Mouse (Mus musculus): ENCODE data around the gene Hoxb8. TPM values are rescaled to one million over a fixed set of nuclear protein-coding genes. Genes with fewer than 3 reads are reported as not detected.
A peak's percentile ranks its signal among the peaks of the same experiment; 100 is the strongest.

Hoxb8 gene
- polyA plus RNA-seq, 1 experiment from 2014 or later = 27.9 TPM

GRCm38 (mm10) chr11:96324965-96325364 lies 43.3 kb downstream of the Hoxb8 start:
- no peaks in the 10 kb centered on the region for H3K9me3 ChIP-seq (ENCODE audit: control insufficient read depth, low read length)
- ATAC-seq (ENCODE audit: insufficient read depth, low FRiP score, low TSS enrichment) (no peak), DNase-seq (ENCODE audit: low spot score) (no peak)
- peak overlapping the region; percentile 100 for H3K4me2 ChIP-seq (ENCODE audit: low read depth)
- peaks cover 48% of the 10 kb centered on the region for H3K4me1 ChIP-seq (ENCODE audit: control insufficient read depth, insufficient read depth, low read length)
- WGBS = 3% methylated on average over 8 of the region's 8 CpGs
- peak overlapping the region; percentile 100 for H3K27ac ChIP-seq (ENCODE audit: low read depth, low read length)
- H3K27me3 ChIP-seq (ENCODE audit: control insufficient read depth, insufficient read depth, low read length) = no peaks in the 10 kb centered on the region
- peaks cover 2% of the 10 kb centered on the region; the same call in 1 of the 2 replicates for H3K36me3 ChIP-seq (ENCODE audit: control insufficient read depth, insufficient read depth, low read length)
- H3K9ac ChIP-seq (ENCODE audit: low read length) = peak overlapping the region; percentile 100
- H3K4me3 ChIP-seq (ENCODE audit: low read depth, low read length) = peak overlapping the region; percentile 96

DNA sequence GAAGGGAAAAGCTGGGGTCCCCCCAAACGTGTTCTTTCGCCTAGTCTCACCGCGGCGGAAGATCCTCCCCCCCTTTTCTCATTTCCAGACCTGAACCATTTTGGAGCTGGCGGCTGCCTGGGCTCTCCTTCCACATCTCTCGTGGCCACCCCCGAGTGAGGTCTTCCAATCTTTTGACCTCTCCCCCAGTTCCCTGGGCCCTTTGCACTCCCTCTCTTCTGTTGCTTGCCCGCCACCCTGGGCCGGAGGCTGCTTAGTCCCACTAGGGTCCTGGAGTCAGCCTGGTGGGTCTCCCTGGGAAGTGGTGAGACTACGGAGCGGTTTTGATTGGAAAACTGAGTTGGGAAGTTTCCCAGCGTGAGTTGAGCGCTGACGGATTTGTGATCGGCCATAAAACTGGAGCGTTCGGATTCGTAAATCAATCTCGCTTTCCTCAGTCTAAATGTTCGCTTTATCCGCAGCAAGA lies 44.1 kb downstream of the Hoxb8 start:
- Histone ChIP-seq H3K4me3 (ENCODE audit: low read depth, low read length) (peak overlapping the region; percentile 96), H3K27me3 (ENCODE audit: control insufficient read depth, insufficient read depth, low read length) (no peaks in the 10 kb centered on the region), H3K4me2 (ENCODE audit: low read depth) (peak overlapping the region; percentile 100), H3K9me3 (ENCODE audit: control insufficient read depth, low read length) (no peaks in the 10 kb centered on the region), H3K9ac (ENCODE audit: low read length) (peak overlapping the region; percentile 100), H3K27ac (ENCODE audit: low read depth, low read length) (peak overlapping the region; percentile 100), H3K4me1 (ENCODE audit: control insufficient read depth, insufficient read depth, low read length) (peaks cover 54% of the 10 kb centered on the region), H3K36me3 (ENCODE audit: control insufficient read depth, insufficient read depth, low read length) (peaks cover 4% of the 10 kb centered on the region)
- WGBS = 3% methylated on average over 22 of the region's 22 CpGs
- DNase-seq (ENCODE audit: low spot score) (peak; percentile 66), ATAC-seq (ENCODE audit: insufficient read depth, low FRiP score, low TSS enrichment) (no peak)

GRCm38 (mm10) chr11:96326705-96327104 lies 45.0 kb downstream of the Hoxb8 start:
- Histone ChIP-seq H3K27ac (ENCODE audit: low read depth, low read length) (peak overlapping the region; percentile 100), H3K4me1 (ENCODE audit: control insufficient read depth, insufficient read depth, low read length) (peaks cover 59% of the 10 kb centered on the region), H3K27me3 (ENCODE audit: control insufficient read depth, insufficient read depth, low read length) (no peaks in the 10 kb centered on the region), H3K4me3 (ENCODE audit: low read depth, low read length) (peak overlapping the region; percentile 96), H3K9ac (ENCODE audit: low read length) (peak overlapping the region; percentile 100), H3K9me3 (ENCODE audit: control insufficient read depth, low read length) (no peaks in the 10 kb centered on the region), H3K36me3 (ENCODE audit: control insufficient read depth, insufficient read depth, low read length) (peaks cover 2% of the 10 kb centered on the region; the same call in 1 of the 2 replicates), H3K4me2 (ENCODE audit: low read depth) (peak overlapping the region; percentile 100)
- DNase-seq (ENCODE audit: low spot score) (no peak), ATAC-seq (ENCODE audit: insufficient read depth, low FRiP score, low TSS enrichment) (no peak)
- 6% methylated on average over 12 of the region's 12 CpGs for WGBS

- Histone ChIP-seq H3K36me3 (ENCODE audit: control insufficient read depth, insufficient read depth, low read length) (peaks cover 2% of the 10 kb centered on the region; the same call in 1 of the 2 replicates), H3K9ac (ENCODE audit: low read length) (peak overlapping the region; percentile 100), H3K4me3 (ENCODE audit: low read depth, low read length) (peak overlapping the region; percentile 96), H3K9me3 (ENCODE audit: control insufficient read depth, low read length) (no peaks in the 10 kb centered on the region), H3K27me3 (ENCODE audit: control insufficient read depth, insufficient read depth, low read length) (no peaks in the 10 kb centered on the region), H3K4me1 (ENCODE audit: control insufficient read depth, insufficient read depth, low read length) (peaks cover 61% of the 10 kb centered on the region), H3K4me2 (ENCODE audit: low read depth) (peak overlapping the region; percentile 100), H3K27ac (ENCODE audit: low read depth, low read length) (peak overlapping the region; percentile 100)
- WGBS = 9% methylated on average over 7 of the region's 7 CpGs
- ATAC-seq (ENCODE audit: insufficient read depth, low FRiP score, low TSS enrichment) (no peak), DNase-seq (ENCODE audit: low spot score) (no peak)
Observed at GRCm38 (mm10) chr11:96327122-96327521, 45.4 kb downstream of the Hoxb8 start.

GRCm38 (mm10) chr11:96327750-96328149 lies 46.0 kb downstream of the Hoxb8 start:
- WGBS = 11% methylated on average over 5 of the region's 5 CpGs
- Histone ChIP-seq H3K9ac (ENCODE audit: low read length) (peak overlapping the region; percentile 100), H3K9me3 (ENCODE audit: control insufficient read depth, low read length) (no peaks in the 10 kb centered on the region), H3K4me2 (ENCODE audit: low read depth) (peak overlapping the region; percentile 100), H3K36me3 (ENCODE audit: control insufficient read depth, insufficient read depth, low read length) (peaks cover 5% of the 10 kb centered on the region), H3K4me1 (ENCODE audit: control insufficient read depth, insufficient read depth, low read length) (peaks cover 61% of the 10 kb centered on the region), H3K27ac (ENCODE audit: low read depth, low read length) (peak overlapping the region; percentile 100), H3K4me3 (ENCODE audit: low read depth, low read length) (peak overlapping the region; percentile 96), H3K27me3 (ENCODE audit: control insufficient read depth, insufficient read depth, low read length) (no peaks in the 10 kb centered on the region)
- DNase-seq (ENCODE audit: low spot score) (peak; percentile 70), ATAC-seq (ENCODE audit: insufficient read depth, low FRiP score, low TSS enrichment) (0 out of 2 replicates have a peak, but pooled peaks have one; percentile 27)

DNA sequence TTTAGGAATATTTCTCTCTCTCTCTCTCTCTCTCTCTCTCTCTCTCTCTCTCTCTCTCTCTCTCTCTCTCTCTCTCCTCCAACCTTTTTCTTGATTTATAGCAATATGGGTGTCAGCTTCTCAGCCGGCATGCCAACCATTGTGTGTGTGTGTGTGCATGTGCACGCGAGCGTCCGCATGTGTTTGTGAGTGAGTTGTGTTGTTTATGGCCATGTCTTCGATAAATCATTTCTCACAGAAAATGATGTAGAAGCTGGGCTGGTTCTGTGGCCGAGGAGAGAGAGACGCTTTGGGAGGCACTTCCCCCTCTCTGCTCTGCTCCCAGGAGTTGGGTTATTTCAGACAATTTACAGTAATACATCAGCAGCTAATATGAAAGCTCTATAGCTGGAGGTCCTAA lies 46.9 kb downstream of the Hoxb8 start:
- no peak for ATAC-seq (ENCODE audit: insufficient read depth, low FRiP score, low TSS enrichment)
- H3K4me3 ChIP-seq (ENCODE audit: low read depth, low read length) = peak overlapping the region; percentile 96
- H3K36me3 ChIP-seq (ENCODE audit: control insufficient read depth, insufficient read depth, low read length) = peaks cover 5% of the 10 kb centered on the region
- DNase-seq (ENCODE audit: low spot score) = no peak
- no peaks in the 10 kb centered on the region for H3K27me3 ChIP-seq (ENCODE audit: control insufficient read depth, insufficient read depth, low read length)
- peak overlapping the region; percentile 100 for H3K27ac ChIP-seq (ENCODE audit: low read depth, low read length)
- H3K9me3 ChIP-seq (ENCODE audit: control insufficient read depth, low read length) = no peaks in the 10 kb centered on the region
- peak overlapping the region; percentile 100 for H3K4me2 ChIP-seq (ENCODE audit: low read depth)
- peak overlapping the region; percentile 100 for H3K9ac ChIP-seq (ENCODE audit: low read length)
- H3K4me1 ChIP-seq (ENCODE audit: control insufficient read depth, insufficient read depth, low read length) = peaks cover 69% of the 10 kb centered on the region
- 9% methylated on average over 8 of the region's 8 CpGs for WGBS

GRCm38 (mm10) chr11:96332105-96332504 lies 50.4 kb downstream of the Hoxb8 start:
- peaks cover 8% of the 10 kb centered on the region for H3K36me3 ChIP-seq (ENCODE audit: control insufficient read depth, insufficient read depth, low read length)
- H3K27me3 ChIP-seq (ENCODE audit: control insufficient read depth, insufficient read depth, low read length) = no peaks in the 10 kb centered on the region
- DNase-seq (ENCODE audit: low spot score) (peak; percentile 58), ATAC-seq (ENCODE audit: insufficient read depth, low FRiP score, low TSS enrichment) (no peak)
- H3K4me1 ChIP-seq (ENCODE audit: control insufficient read depth, insufficient read depth, low read length) = peaks cover 86% of the 10 kb centered on the region
- peak overlapping the region; percentile 100 for H3K9ac ChIP-seq (ENCODE audit: low read length)
- WGBS = 0% methylated on average over 8 of the region's 8 CpGs
- no peaks in the 10 kb centered on the region for H3K9me3 ChIP-seq (ENCODE audit: control insufficient read depth, low read length)
- peak overlapping the region; percentile 100 for H3K27ac ChIP-seq (ENCODE audit: low read depth, low read length)
- peak overlapping the region; percentile 96 for H3K4me3 ChIP-seq (ENCODE audit: low read depth, low read length)
- peak overlapping the region; percentile 100 for H3K4me2 ChIP-seq (ENCODE audit: low read depth)

GRCm38 (mm10) chr11:96332618-96333032 lies 50.9 kb downstream of the Hoxb8 start:
- Histone ChIP-seq H3K4me3 (ENCODE audit: low read depth, low read length) (peak overlapping the region; percentile 96), H3K9ac (ENCODE audit: low read length) (peak overlapping the region; percentile 100)
- under 1% methylated on average over 35 of the region's 35 CpGs for WGBS

More at GRCm38 (mm10) chr11:96332618-96333032, 50.9 kb downstream of the Hoxb8 start:
- DNase-seq (ENCODE audit: low spot score) (peak; percentile 69), ATAC-seq (ENCODE audit: insufficient read depth, low FRiP score, low TSS enrichment) (no peak)
- H3K4me2 ChIP-seq (ENCODE audit: low read depth) = peak overlapping the region; percentile 100
- H3K9me3 ChIP-seq (ENCODE audit: control insufficient read depth, low read length) = no peaks in the 10 kb centered on the region
- peak overlapping the region; percentile 100 for H3K27ac ChIP-seq (ENCODE audit: low read depth, low read length)
- H3K4me1 ChIP-seq (ENCODE audit: control insufficient read depth, insufficient read depth, low read length) = peaks cover 86% of the 10 kb centered on the region
- H3K27me3 ChIP-seq (ENCODE audit: control insufficient read depth, insufficient read depth, low read length) = no peaks in the 10 kb centered on the region
- H3K36me3 ChIP-seq (ENCODE audit: control insufficient read depth, insufficient read depth, low read length) = peaks cover 8% of the 10 kb centered on the region

All from neural tube, embryonic 11.5 days (tissue).